Mouse (Mus musculus) mesoderm, embryonic 11.5 days (tissue): ENCODE results near the gene Zfp51.
A peak's percentile ranks its signal among the peaks of the same experiment; 100 is the strongest.
"Not testable (repeated sequence)": the region's sequence is repeated elsewhere in the genome, so short reads cannot be mapped to it uniquely, and the experiment has no call there.

ENCODE experiments used
- DNase-seq: peaks from one replicate; pipeline ENCODE4 v3.0.0-alpha.2; 2012; ENCODE audit warnings: low read depth, low spot score

Zfp51 gene

DNA sequence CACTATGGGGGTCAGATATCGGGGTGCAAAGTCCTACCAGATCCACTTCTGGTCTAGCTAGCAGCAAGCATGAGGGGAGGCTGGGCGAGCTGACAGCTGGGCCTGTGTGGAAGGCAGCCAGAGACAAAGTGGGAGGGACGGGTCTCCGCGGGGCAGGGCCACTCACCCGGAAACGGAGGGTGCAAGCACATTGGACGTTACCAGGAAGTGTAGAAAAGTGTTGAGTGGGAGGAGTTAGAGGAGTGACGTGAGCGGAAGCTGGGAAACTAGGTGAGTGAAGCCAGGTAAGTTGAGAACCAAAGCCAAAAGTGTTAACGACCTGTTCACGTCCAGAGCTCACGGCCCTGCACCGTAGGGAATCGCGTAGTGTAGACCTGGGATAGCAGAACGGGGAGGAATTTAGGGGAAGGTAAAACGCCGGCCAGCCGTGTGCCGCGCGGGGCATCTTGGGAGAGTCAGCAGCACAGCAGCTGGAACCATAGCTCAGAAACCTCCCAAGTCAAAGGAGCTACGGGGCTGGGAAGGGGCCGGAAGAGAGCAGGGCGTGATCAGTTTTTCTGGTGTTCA is at the start of gene Zfp51:
TSS of gene Zfp51 (plus strand) at position 237 of the 567 bp plus-strand sequence.
- DNase-seq = peak; percentile 89

DNA sequence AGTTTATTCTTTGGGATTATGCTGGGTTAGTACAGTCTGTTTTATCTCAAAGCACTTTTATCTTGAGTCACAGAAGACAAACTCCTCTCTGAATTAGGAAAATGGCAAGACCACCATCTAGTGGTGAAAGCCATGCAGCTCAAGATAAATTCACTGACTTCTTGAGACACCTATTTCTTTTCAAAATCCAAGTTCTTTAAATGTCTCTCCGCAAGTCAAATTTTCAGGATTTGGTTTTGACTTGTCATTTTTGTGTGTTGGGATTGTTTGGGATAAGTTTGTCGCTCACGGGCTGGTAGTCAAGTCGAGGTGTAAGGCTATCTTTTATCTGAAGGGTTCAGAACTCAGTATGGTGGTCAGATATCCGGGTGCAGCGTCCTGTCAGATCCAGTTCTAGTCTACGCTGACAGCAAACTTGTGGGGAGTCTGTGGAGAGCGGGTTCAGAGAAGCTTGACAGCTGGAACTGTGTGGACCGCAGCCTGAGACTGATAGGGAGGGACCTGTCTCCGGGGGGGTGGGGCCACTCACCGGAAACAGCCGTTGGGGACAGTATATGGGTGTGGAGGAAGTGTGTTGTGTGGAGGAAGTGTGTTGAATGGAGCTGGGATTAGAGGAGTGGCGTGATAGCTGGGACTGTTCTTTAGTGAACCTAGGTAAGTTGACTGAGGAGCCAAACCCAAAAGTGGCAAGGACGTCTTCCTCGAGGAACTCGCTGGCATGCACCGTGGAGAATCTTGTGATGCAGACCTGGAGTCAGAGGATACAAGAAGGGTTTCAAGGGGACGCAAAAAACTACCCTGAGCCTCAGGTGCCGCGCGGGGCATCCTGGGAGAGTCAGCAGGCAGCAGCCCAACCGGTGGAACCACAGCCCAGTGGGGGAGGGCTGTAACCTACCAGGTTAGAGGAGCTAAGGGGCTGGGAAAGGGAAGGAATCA is 27.2 kb upstream of the Zfp51 start, which contains the start of gene Zfp54:
TSS of gene Zfp54 (plus strand) at position 564 of the 936 bp plus-strand sequence.
- peak; percentile 65 for DNase-seq

DNA sequence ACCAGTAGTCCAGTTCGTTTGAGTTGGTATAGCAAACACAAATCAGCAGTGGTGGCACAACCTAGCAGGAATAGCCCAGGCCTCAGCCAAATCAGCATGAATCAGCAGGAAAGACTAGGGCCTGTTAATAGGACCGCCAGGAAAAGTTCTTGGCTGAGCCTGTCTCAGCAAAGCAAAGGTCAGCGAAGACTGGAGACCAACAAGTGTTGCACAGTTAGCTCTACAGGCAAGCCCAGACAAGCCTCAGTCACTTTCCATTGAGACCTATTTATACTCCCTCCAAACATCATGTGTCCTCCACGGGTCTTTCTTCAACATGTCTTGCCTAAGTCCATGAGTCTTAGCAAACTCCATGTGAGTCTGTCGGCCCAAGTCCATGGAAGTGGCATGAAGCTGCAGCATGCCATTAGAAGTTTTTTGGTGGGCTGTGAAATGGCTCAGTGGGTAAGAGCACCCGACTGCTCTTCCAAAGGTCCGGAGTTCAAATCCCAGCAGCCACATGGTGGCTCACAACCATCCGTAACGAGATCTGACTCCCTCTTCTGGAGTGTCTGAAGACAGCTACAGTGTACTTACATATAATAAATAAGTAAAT is 11.3 kb upstream of the Zfp51 start:
- DNase-seq = not testable (repeated sequence)

DNA sequence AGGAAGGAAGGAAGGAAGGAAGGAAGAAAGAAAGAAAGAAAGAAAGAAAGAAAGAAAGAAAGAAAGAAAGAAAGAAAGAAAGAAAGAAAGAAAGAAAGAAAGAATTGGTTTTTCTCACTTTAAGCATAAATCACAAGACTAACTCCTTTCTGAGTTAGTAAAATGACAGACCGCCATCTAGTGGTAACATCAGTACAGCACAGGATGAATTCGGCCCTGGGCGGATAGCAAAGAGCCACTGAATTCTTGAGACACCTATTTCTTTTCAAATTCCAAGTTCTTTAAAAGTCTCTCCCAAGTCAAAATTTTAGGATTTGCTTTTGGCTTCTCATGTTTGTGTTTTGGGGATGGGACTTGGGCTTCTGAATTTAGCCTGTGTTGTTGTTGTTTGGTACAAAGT is 505 bp upstream of the Zfp51 start:
- peak; percentile 86 for DNase-seq

DNA sequence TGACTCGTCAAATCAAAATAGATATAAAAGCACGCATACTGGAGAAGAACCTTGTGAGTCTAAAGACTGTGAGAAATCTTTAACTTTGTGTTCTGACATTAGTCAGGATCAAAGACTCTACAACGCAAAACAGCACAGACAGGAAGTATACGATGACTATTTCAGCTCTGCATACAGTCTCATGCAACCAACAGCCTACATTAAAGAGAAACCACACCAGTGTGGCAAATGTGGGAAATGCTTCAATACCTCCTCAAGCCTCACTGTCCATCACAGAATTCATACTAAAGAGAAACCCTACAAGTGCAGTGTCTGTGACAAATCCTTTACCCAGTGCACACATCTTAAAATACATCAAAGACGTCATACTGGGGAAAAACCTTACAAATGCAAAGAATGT is 13.4 kb downstream of the Zfp51 start:
- DNase-seq = no peak

DNA sequence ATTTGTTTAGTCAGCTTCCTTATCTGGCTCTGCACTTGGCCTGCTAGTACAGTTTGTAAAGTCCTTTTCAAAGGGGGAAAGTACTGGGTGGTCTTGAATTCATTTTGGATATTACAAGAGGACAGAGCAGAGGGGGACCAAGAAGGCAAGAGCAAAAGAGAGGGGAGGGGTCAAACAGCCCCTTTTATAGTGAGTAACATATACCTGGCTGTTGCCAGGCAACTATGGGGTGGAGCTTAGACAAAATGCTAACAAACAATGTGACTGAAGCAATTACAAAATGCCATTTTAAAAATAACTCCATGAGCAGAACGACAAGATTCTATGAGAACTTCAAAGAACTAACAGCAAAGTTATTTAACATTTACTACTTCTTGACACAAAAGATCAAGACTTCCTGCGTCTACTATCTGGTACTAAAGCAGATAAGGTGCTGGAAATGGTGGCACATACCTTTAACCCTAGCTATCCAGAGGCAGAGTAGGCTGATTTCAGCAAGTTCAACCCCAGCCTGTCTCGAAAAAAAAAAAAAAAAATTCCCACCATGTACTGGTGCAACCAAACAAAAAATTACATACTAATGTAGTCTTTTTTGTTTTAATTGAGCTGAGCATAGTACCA is 22.0 kb downstream of the Zfp51 start:
- no peak for DNase-seq

DNA sequence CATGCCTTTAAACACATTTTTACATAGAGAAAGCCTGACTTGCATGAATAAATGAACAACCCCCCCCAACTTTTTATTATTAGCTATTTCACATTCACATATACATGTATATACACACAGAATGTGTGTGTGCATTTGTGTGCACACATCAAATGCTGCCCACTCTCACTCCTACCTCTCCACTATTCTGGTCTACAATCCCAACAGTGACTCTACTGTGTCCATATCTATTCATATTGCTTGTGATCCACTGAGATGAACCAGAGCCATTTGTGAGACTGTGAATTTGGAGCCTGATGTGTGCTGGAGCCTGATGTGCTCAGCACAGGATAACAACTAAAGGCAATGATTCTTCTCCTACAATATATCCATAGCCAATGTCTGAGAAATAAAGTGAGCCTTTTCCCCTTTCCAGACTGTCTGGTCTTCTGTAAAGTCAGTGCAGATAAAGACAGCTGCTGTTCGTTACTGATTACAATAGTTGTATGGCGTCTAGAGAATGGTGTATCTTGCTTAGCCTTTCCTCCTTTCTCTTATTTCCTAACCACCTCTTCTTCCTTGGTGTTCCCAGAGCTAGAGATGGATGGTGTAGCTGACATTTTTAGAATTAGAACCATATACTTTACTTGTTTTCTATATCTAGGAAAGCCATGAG is 22.6 kb downstream of the Zfp51 start:
- DNase-seq = no peak

DNA sequence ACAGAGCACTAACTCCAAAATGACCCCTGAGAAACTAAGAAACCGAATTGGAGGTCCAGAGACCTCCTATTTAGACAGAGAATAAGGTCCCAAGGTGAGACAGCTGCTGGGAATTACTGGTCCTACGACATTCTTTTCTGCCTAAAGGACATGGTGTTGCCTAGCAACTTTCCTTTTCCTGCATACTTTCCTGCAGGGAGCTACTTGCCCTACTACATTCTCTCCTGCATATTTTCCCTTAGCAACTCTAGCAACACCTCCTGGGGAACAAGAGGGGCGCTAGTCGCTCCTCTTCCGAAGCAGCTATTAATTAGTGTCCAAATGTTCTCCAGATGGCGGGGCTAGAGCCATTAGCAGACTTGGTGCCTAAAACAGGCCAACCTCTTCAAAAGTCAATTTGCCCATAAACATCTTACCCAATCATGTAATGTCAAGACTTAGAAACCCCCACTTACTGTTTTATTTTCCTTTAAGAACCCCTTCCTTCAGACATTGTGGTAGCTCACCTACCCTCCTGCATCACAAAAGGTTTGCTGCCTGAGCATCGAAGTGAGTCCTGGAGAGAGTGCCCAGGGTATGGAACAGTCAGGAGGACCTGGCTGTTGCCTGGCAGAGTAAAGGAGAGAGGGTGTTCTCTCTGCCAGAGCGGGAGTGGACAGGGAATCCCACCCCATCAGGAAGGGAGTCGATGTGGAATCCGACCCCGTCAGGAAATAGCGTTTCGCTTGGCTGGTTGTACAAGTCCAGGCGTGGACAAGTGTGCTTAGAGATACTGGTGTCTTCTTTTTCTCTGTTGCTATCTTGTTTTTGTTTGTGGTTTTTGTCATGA is 23.4 kb downstream of the Zfp51 start:
- peak; percentile 69 for DNase-seq

DNA sequence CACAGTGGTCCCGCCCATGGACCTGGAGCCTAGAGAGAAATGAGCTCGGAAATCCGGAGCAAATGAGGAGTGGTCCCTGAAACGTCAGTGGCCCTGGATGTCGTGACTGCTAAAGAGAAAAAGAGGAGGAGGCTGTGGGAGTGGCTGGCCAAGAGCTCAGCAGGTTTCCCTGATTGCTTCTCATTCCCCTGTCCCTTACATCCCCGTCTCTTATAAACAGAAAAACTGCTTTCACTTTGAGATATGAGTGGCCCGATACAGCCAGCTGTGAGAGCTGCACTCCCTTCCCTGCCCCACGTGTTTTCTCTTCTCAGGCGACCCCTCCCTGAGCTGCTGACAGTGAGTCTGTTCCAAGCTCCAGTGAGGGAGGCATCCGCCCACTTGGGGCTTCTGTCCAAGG is 24.6 kb downstream of the Zfp51 start:
- not testable (repeated sequence) for DNase-seq

DNA sequence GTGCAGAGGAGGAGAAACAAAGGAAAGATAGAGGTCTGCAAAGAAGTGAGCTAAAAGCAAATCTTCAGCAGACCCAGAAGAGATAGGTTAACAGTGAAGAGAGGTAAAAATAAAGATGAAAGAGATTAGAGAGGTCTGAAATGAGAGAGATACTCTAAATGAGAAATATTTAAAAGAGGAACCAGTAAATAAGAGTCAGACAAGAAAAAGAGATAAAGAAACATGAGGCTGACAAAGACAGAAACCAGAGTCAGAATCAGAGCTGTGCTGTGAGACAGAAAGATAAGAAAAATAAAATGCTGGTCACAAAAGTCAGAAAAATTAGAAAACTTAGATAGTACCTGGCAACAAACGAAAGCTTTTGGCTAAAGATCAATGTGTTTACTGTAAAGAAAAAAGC is 25.1 kb downstream of the Zfp51 start:
- not testable (repeated sequence) for DNase-seq

DNA sequence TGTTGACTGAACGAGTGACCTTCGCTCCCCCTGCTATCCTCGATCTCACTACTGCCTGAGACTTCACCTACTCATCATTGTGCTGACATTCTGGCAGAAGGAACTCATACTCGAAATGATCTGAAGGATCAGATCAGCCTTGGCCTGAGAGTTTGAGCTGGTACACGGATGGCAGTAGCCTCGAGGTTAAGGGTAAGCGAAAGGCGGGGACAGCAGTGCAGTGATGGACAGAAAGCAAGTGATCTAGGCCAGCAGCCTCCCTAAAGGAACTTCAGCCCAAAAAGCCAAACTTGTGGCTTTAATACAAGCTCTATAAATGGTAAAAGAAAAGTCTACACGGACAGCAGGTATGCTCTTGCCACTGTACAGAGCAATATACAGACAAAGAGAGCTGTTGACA is 26.2 kb downstream of the Zfp51 start:
- not testable (repeated sequence) for DNase-seq

DNA sequence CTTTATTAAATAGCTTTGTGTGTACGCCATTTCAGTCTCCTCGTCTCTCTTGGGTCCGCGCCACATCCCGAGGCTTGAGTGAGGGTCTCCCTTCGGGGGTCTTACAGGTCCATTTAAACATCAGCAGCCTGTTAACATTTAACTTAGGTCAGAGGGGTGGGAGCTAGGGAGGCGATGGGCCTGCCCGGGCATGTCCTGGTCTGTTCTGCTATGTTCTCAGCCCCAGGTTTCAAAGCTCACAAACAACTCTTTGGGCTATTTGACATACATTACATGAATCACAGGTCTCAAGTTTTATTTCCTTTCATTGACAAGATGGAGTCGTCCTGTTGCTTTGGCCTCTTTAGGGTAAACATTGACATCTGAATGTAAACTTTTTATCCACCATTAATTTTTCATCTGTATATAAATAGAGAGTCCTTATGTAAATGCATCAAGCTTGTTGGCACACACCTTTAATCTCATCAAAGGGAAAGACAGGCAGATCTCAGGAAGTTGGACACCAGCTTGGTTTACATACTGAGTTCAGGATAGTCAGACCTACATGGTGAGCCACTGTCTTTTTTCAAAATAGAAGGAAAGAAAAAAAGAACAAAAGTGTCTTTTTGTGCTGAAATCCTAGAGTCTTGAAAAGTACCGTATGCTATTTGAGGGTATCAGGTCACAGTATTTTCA is 28.1 kb downstream of the Zfp51 start:
- DNase-seq = not testable (repeated sequence)

DNA sequence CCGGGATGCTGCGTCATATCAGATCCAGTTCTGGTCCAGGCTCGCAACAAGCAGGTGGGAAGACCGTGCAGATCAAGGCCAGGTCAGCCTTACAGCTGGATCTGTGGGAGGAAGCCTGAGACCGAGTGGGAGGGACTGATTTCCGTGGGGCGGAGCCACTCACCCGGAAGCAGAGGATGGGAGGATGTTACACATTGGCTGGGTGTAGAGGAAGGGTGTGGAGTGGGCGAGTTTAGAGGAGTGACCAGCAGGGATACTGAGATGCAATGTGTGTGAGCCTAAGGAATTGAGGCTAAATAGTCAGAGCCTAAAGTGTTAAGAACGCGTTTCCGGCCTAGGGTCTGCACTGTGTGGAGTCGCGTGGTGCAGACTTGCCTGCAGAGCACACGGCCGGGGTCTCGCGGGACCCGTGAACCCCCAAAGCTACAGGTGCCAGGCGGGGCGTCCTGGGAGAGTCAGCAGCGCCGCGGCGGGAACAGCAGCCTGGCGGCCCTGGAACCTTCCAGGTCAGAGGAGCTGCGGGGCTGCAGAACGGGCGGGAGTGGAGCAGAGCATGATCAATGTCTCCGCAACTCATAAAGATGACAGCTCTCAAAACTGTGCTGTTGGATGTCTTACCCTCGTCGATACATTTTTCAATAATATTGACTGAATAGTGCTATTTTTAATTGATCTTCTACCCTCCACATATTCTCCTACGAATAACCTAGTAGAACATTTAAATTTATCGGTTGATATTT is 38.8 kb downstream of the Zfp51 start, which contains the start of gene Zfp53:
TSS of gene Zfp53 (plus strand) at position 239 of the 740 bp plus-strand sequence.
- DNase-seq = peak; percentile 86

DNA sequence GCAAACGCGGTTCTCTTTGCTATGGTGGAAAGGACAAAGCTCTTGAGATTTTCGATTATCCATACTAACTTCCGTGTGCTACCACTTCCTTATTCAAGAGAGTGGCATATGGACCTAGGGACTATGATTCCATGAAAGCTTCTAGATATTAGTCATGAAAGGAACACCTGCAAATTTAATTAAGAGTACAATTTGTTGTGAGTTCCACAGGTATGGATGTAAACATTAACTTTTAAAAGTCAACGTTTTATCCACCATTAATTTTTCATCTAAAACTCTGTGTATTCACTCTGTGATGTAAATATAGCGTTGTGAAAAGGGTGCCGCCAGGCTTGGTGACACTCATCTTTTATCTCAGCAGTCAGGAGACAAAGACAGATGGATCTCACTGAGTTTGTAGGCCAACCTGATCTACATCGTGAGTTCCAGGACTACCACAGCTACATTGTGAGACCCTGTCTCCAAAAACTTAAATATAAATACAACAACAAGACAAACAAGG is 39.4 kb downstream of the Zfp51 start:
- peak; percentile 3 for DNase-seq

DNA sequence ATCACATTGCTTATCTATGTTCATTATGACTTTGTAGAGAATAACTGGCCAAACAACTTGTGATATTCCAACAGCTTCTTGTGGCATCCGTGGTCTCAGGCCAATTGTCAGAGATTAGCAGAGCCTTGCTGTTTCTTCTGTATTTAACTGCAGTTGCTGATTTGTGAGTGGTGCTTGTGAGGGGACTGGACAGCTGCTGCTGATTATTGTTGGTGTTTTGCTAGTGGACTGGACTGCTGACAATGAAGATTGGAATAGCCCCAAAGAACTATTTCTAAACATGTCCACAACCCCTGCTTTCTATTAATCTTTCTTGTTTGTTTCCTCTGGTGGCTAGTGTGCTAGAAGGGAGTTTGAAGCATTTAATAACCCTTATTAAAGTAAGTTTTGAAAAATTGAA is 51.2 kb downstream of the Zfp51 start:
- DNase-seq = no peak

DNA sequence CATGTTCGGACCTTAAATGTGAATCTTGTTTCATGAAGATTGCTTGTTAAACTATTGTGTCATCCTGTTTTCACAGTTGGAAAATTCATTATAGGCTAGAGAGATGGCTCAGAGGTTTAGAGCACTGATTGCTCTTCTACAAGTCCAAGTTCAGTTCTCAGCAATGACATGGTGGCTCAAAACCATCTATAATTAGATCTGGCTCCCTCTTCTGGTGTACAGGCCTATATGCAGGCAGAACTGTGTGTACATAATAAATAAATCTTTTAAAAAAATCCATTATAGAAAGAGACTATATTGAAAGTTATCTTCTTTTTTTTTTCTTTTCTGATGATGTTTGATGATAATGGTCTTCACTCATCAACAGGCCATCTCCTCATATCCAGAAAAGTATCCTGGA is 54.4 kb downstream of the Zfp51 start:
- DNase-seq = no peak

DNA sequence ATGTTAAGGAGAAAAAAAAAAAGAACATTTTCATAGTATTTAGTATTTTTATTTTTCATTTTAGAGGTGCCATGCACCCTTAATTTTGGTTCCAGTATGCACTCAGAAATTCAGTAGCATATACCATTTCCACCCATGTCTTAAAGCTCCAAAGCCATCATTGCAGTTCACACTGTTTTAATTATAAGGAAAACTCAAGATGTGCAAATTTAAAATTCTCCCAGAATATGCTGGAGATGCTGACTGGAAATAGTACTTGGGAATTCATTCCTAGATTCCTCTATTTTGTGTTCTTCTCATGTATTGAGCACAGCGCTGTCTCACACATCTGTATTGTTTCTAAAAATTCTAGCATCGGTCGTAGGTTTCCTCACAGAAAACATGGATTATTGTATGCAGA is 56.1 kb downstream of the Zfp51 start:
- no peak for DNase-seq

DNA sequence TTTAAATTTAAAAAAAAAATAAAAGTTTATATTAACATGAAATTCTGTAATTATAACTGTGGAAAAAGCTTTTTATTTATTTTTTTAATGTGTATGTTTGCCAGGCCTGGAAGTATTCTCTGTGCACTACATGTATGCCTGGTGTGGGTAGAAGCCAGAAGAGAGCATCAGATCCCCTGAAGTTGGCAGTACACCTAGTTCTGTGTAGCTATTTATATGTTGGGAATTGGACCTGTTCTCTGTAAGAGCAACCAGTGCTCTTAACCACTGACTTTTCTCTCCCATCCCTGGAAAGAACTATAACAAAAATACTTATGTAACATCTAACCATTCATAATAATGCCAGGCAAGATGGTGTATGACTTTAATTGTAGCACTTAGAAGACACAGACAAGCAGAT is 59.6 kb downstream of the Zfp51 start:
- no peak for DNase-seq
